7 mouse cellular contexts compared by ENCODE assay signal in genomic region chr1:90204821-90205220, GRCm38 (mm10). TPM values are rescaled to one million over a fixed set of nuclear protein-coding genes. Genes with fewer than 3 reads are reported as not detected.
DNase-seq lines count a peak whose midpoint lies in the region; ATAC-seq lines count a peak whose summit lies in the region.

No protein-coding gene starts in this region.

- H3K9ac ChIP-seq in lung, embryonic 15.5 days = peak overlapping the region; percentile 34
- peak overlapping the region; percentile 82 for H3K9ac ChIP-seq in forebrain, embryonic 13.5 days
- H3K9ac ChIP-seq in limb, embryonic 12.5 days (replicated peaks) = peak overlapping the region; percentile 79
- peak overlapping the region; percentile 40 for H3K9ac ChIP-seq in stomach, embryonic 14.5 days (replicated peaks; ENCODE audit: low read depth, low read length)

- H3K4me2 ChIP-seq in lung, embryonic 15.5 days = peak overlapping the region; percentile 57
- H3K4me2 ChIP-seq in forebrain, embryonic 13.5 days = peak overlapping the region; percentile 67
- H3K4me2 ChIP-seq in limb, embryonic 12.5 days = peak overlapping the region; percentile 65
- peak overlapping the region; percentile 38 for H3K4me2 ChIP-seq in stomach, embryonic 14.5 days (replicated peaks; ENCODE audit: low read depth, low read length)

- 38% methylated on average over 1 of the region's 1 CpGs for WGBS in lung, embryonic 15.5 days
- 5% methylated on average over 1 of the region's 1 CpGs for WGBS in forebrain, embryonic 13.5 days
- 39% methylated on average over 1 of the region's 1 CpGs for WGBS in limb, embryonic 12.5 days
- 41% methylated on average over 1 of the region's 1 CpGs for WGBS in stomach, embryonic 14.5 days

- no peaks in the 10 kb centered on the region for H3K36me3 ChIP-seq in lung, embryonic 15.5 days
- H3K36me3 ChIP-seq in forebrain, embryonic 13.5 days (ENCODE audit: poor library complexity, severe bottlenecking) = no peaks in the 10 kb centered on the region
- peaks cover 7% of the 10 kb centered on the region; the same call in 1 of the 2 replicates for H3K36me3 ChIP-seq in limb, embryonic 12.5 days
- H3K36me3 ChIP-seq in stomach, embryonic 14.5 days (ENCODE audit: control insufficient read depth, insufficient read depth, low read length) = no peaks in the 10 kb centered on the region

- no peaks in the 10 kb centered on the region for H3K9me3 ChIP-seq in lung, embryonic 15.5 days
- H3K9me3 ChIP-seq in forebrain, embryonic 13.5 days (replicated peaks) = no peaks in the 10 kb centered on the region
- H3K9me3 ChIP-seq in limb, embryonic 12.5 days = no peaks in the 10 kb centered on the region
- no peaks in the 10 kb centered on the region for H3K9me3 ChIP-seq in stomach, embryonic 14.5 days (ENCODE audit: control insufficient read depth, low read depth, low read length)

- no peak for ATAC-seq in lung, embryonic 15.5 days (ENCODE audit: borderline replicate concordance, extremely low read depth, low FRiP score, low TSS enrichment)
- no peak for ATAC-seq in forebrain, embryonic 13.5 days
- no peak for ATAC-seq in limb, embryonic 12.5 days (ENCODE audit: insufficient number of reproducible peaks, insufficient read depth, low FRiP score, low TSS enrichment, low read depth)
- ATAC-seq in stomach, embryonic 14.5 days (ENCODE audit: insufficient number of reproducible peaks, insufficient read depth, low FRiP score, low read depth) = no peak

- peaks cover 46% of the 10 kb centered on the region for H3K4me1 ChIP-seq in lung, embryonic 15.5 days
- H3K4me1 ChIP-seq in forebrain, embryonic 13.5 days = peaks cover 72% of the 10 kb centered on the region
- H3K4me1 ChIP-seq in limb, embryonic 12.5 days (replicated peaks) = peaks cover 60% of the 10 kb centered on the region
- H3K4me1 ChIP-seq in stomach, embryonic 14.5 days (ENCODE audit: control insufficient read depth, insufficient read depth, low read length) = peaks cover 35% of the 10 kb centered on the region

- intact Hi-C loops in left cerebral cortex, postnatal 36 days (cut with DNase I) = loop anchor here (2.0 to 10.0 kb wide), 3 partner anchors 143 to 384 kb away; no protein-coding TSS in a partner anchor

- H3K27ac ChIP-seq in lung, embryonic 15.5 days = peak overlapping the region; percentile 29
- peak overlapping the region; percentile 91 for H3K27ac ChIP-seq in forebrain, embryonic 13.5 days
- H3K27ac ChIP-seq in limb, embryonic 12.5 days = peak overlapping the region; percentile 91
- peak overlapping the region; percentile 4; the same call in 1 of the 2 replicates for H3K27ac ChIP-seq in stomach, embryonic 14.5 days (ENCODE audit: low read length)

- peaks cover 63% of the 10 kb centered on the region for H3K27me3 ChIP-seq in lung, embryonic 15.5 days
- H3K27me3 ChIP-seq in forebrain, embryonic 13.5 days = peaks cover 13% of the 10 kb centered on the region; the same call in 1 of the 2 replicates
- H3K27me3 ChIP-seq in limb, embryonic 12.5 days = peaks cover 34% of the 10 kb centered on the region
- no peaks in the 10 kb centered on the region for H3K27me3 ChIP-seq in stomach, embryonic 14.5 days (ENCODE audit: control insufficient read depth, insufficient read depth, low read length)

- DNase-seq in lung, postnatal 36 days = no peak
- no peak for DNase-seq in left cerebral cortex, postnatal 36 days (ENCODE audit: low spot score in 2 of 2)
- no peak for DNase-seq in cerebellum, adult 18-20 months

- peak overlapping the region; percentile 45 for H3K4me3 ChIP-seq in lung, embryonic 15.5 days
- H3K4me3 ChIP-seq in forebrain, embryonic 13.5 days = peak overlapping the region; percentile 60
- H3K4me3 ChIP-seq in limb, embryonic 12.5 days (replicated peaks) = peak overlapping the region; percentile 56
- peak overlapping the region; percentile 49 for H3K4me3 ChIP-seq in stomach, embryonic 14.5 days (ENCODE audit: low read depth, low read length)

RNA-seq across cellular contexts. Expression of gene Ackr3, which starts 1.0 kb away (rescaled TPM):
- polyA plus RNA-seq in lung, embryonic 15.5 days (2015; fragmentation: Nextera tagmentation; extraction: Ambion mirVana) = 24.4 TPM in 2 replicates
- polyA plus RNA-seq in forebrain, embryonic 13.5 days (2015; fragmentation: Nextera tagmentation; extraction: Ambion mirVana) = 28.5 and 29.1 TPM in 2 replicates
- 24.9 and 27.9 TPM in 2 replicates for polyA plus RNA-seq in limb, embryonic 12.5 days (2016; fragmentation: Nextera tagmentation; extraction: Ambion mirVana)
- polyA plus RNA-seq in stomach, embryonic 14.5 days (2014; fragmentation: Nextera tagmentation; extraction: Ambion mirVana) = 34.3 and 37.0 TPM in 2 replicates
- total RNA-seq in left cerebral cortex, postnatal 36 days (2021) = 1 to 10 TPM; 6.3 to 7.7 TPM

RNA-seq across cellular contexts. Expression of gene Iqca, which starts 51.6 kb away (rescaled TPM):
- 0.54 and 0.70 TPM in 2 replicates for polyA plus RNA-seq in lung, embryonic 15.5 days (2015; fragmentation: Nextera tagmentation; extraction: Ambion mirVana)
- 0.62 and 0.93 TPM in 2 replicates for polyA plus RNA-seq in forebrain, embryonic 13.5 days (2015; fragmentation: Nextera tagmentation; extraction: Ambion mirVana)
- polyA plus RNA-seq in limb, embryonic 12.5 days (2016; fragmentation: Nextera tagmentation; extraction: Ambion mirVana) = 0.17 TPM in 1 of 2 replicates, not detected in the other
- polyA plus RNA-seq in stomach, embryonic 14.5 days (2014; fragmentation: Nextera tagmentation; extraction: Ambion mirVana) = not detected in 2 replicates
- 1 to 10 TPM in 1 of 2 experiments, under 1 TPM in 1; 0.34 to 1.0 TPM for total RNA-seq in left cerebral cortex, postnatal 36 days (2021)

Comparison
In these comparisons a context has a peak if more than half of its experiments do, and no peak if none do; other contexts are left out.
1. H3K27ac ChIP-seq: peak in every context shown above with its lines; median percentile 91 in forebrain, embryonic 13.5 days; 91 in limb, embryonic 12.5 days; 29 in lung, embryonic 15.5 days; 4 in stomach, embryonic 14.5 days.